ENCODE assay signal across 10 mouse cellular contexts in the genomic region with DNA sequence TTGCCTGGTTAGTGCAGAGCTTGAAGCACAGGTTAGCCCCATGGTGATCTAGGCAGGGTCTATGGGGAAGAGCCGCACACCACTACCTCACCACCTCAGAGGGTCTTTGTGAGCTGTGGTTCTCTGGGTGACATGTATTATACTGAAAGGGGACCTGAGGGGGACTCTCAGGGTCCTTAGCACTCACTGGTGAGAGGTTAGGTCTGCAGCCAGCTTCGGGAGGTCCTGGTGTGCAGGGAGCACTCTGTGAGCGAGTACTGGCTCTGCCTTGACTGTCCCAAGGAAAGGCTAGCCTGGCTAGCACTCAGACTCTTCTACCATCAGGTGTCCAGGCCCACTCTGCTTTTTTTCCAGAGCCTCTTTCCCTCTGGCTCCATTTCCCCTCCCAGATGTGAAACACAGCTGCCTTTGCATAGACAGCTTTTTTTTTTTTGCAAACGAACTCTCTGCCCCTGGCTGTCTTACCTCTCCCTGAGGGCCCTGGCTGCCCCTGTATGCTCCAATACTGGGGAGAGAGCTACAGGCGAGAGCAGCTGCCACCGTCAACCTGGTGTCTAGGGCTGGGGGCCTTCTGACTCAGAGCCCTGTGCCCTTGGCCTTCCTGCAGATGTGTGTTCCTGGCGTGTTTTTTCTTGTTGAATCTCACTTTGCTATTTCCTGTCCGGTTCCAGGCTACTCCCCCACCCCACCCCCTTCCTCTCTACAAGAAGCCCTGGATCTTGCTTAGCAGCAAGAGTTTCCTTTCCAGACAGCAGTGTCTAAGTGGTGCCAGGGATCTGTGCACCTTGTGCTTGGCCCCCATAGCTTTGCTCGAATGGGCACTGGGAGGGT. TPM values are rescaled to one million over a fixed set of nuclear protein-coding genes. Genes with fewer than 3 reads are reported as not detected.
DNase-seq lines count a peak whose midpoint lies in the region; TF ChIP-seq lines count a peak whose summit lies in the region.
"Had no signal": no experiment of that assay in that cellular context is flagged by ENCODE, and none has a peak within 500 bp of the region (broad histone marks: within the 10 kb centered on the region; RNA-seq: fewer than 3 reads in every experiment).

No protein-coding gene starts in this region.

- no peak for DNase-seq in testis, postnatal 14 days (ENCODE audit: low spot score)
- DNase-seq in heart, adult 18-20 months: peak; percentile 76 to 88
- peak; percentile 61 for DNase-seq in kidney, adult 11 months
- peak; percentile 35 for DNase-seq in lung, postnatal 14 days
- no peak for DNase-seq in layer of hippocampus, postnatal 36 days
- no peak for DNase-seq in spleen, adult 12 weeks (ENCODE audit: low spot score)
- DNase-seq in urinary bladder, postnatal 25 days (ENCODE audit: low spot score): no peak

- H3K36me3 ChIP-seq in testis, adult 2 months (ENCODE audit: control insufficient read depth, insufficient read depth, low read length): no peaks in the 10 kb centered on the region

- H3K27ac ChIP-seq in testis, adult 2 months (ENCODE audit: control insufficient read depth, insufficient read depth, low read depth, low read length): peak overlapping the region; percentile 44; the same call in 1 of the 2 replicates

- no peak for TF ChIP-seq CTCF in testis, adult 2 months (IDR thresholded peaks at IDR 0.05; ENCODE audit: control insufficient read depth, insufficient read depth, insufficient replicate concordance, low read depth, low read length)

- H3K4me1 ChIP-seq in testis, adult 2 months (ENCODE audit: control insufficient read depth, insufficient read depth, low read length): peaks cover 3% of the 10 kb centered on the region; the same call in 1 of the 2 replicates

- no peak overlapping the region for H3K4me3 ChIP-seq in testis, adult 2 months (ENCODE audit: control insufficient read depth, low read depth, low read length)

- no peaks in the 10 kb centered on the region for H3K27me3 ChIP-seq in testis, adult 2 months (ENCODE audit: control insufficient read depth, insufficient read depth, low read length)

- TF ChIP-seq POLR2A in testis, adult 2 months (IDR thresholded peaks at IDR 0.05; ENCODE audit: control insufficient read depth, low read depth, low read length): no peak

RNA-seq across cellular contexts. Expression of gene Hspg2, which starts 29.5 kb away (rescaled TPM):
- polyA plus RNA-seq in testis, adult 2 months (2012; rRNA removed): 6.0 and 7.4 TPM in 2 replicates
- 100 to 1,000 TPM; 153 to 170 TPM for total RNA-seq in heart, adult 18-20 months (2021)
- total RNA-seq in layer of hippocampus, postnatal 36 days (2021): 1 to 10 TPM; 6.4 to 7.3 TPM

RNA-seq across cellular contexts. Expression of gene 1700013G24Rik, which starts 45.0 kb away (rescaled TPM):
- 1,386 and 1,446 TPM in 2 replicates for polyA plus RNA-seq in testis, adult 2 months (2012; rRNA removed)
- not detected for total RNA-seq in heart, adult 18-20 months (2021)
- not detected for total RNA-seq in layer of hippocampus, postnatal 36 days (2021)
- total RNA-seq: neutrophil, adult 5-6 weeks had no signal
- polyA plus RNA-seq: brain, embryonic 14.5 days had no signal

Comparison
In these comparisons a context has a peak if more than half of its experiments do, and no peak if none do; other contexts are left out.
1. DNase-seq: peak in heart, adult 18-20 months (2 of 2), kidney, adult 11 months (single experiment) and lung, postnatal 14 days (single experiment); none in testis, postnatal 14 days (single experiment), layer of hippocampus, postnatal 36 days (0 of 2), spleen, adult 12 weeks (single experiment) and urinary bladder, postnatal 25 days (single experiment).
2. RNA of gene Hspg2, which starts 29.5 kb away (total RNA-seq): 153 to 170 TPM in heart, adult 18-20 months; 6.4 to 7.3 TPM in layer of hippocampus, postnatal 36 days; every median in the first group is over 10 times any median in the second.